Comparison of ENCODE assay signal across 9 mouse cellular contexts in genomic region chr6:124758849-124759232, GRCm38 (mm10). TPM values are rescaled to one million over a fixed set of nuclear protein-coding genes. Genes with fewer than 3 reads are reported as not detected.
DNase-seq lines count a peak whose midpoint lies in the region; ATAC-seq and TF ChIP-seq lines count a peak whose summit lies in the region.
"Had no signal": no experiment of that assay in that cellular context is flagged by ENCODE, and none has a peak within 500 bp of the region (broad histone marks: within the 10 kb centered on the region; RNA-seq: fewer than 3 reads in every experiment).

No protein-coding gene starts in this region.

- peak overlapping the region; percentile 17; the same call in 1 of the 2 replicates for H3K9ac ChIP-seq in ES-Bruce4 (ENCODE audit: low read depth, poor library complexity, severe bottlenecking)
- H3K9ac ChIP-seq in forebrain, postnatal 0 days, result no peak overlapping the region
- H3K9ac ChIP-seq in liver, embryonic 15.5 days, result no peak overlapping the region

- peak; percentile 93 for DNase-seq in heart, adult 11 months
- no peak for DNase-seq in heart, postnatal 4 days
- DNase-seq in forebrain, postnatal 0 days, result no peak
- DNase-seq in left cerebral cortex, postnatal 4 days, result no peak
- no peak for DNase-seq in frontal cortex, postnatal 36 days (ENCODE audit: low spot score in 2 of 2)
- no peak for DNase-seq in kidney, postnatal 10 days

- 47% methylated on average over 2 of the region's 2 CpGs for WGBS in forebrain, postnatal 0 days
- WGBS in liver, embryonic 15.5 days (ENCODE audit: insufficient replicate concordance), result 23% methylated on average over 2 of the region's 2 CpGs

- no peaks in the 10 kb centered on the region for H3K9me3 ChIP-seq in ES-Bruce4 (replicated peaks; ENCODE audit: control insufficient read depth, insufficient read depth, low read length, poor library complexity, severe bottlenecking)
- H3K9me3 ChIP-seq in forebrain, postnatal 0 days (ENCODE audit: low read length), result no peaks in the 10 kb centered on the region
- H3K9me3 ChIP-seq in liver, embryonic 15.5 days (replicated peaks), result no peaks in the 10 kb centered on the region

- ATAC-seq in forebrain, postnatal 0 days, result no peak
- ATAC-seq in liver, embryonic 15.5 days (ENCODE audit: insufficient read depth), result no peak

- H3K27ac ChIP-seq in ES-Bruce4 (ENCODE audit: insufficient read depth, low read length), result no peak overlapping the region
- H3K27ac ChIP-seq in forebrain, postnatal 0 days (ENCODE audit: low read depth, low read length), result peak overlapping the region; percentile 57
- no peak overlapping the region for H3K27ac ChIP-seq in liver, embryonic 15.5 days (replicated peaks)

- intact Hi-C loops in left cerebral cortex, postnatal 4 days (cut with DNase I), result loop anchor here (5.0 kb wide), 1 partner anchor 48 kb away; the partner anchor contains the start of gene Spsb2

- H3K4me3 ChIP-seq in ES-Bruce4 (ENCODE audit: low read depth, low read length), result no peak overlapping the region
- H3K4me3 ChIP-seq in forebrain, postnatal 0 days (ENCODE audit: low read depth, low read length), result no peak overlapping the region
- H3K4me3 ChIP-seq in liver, embryonic 15.5 days (replicated peaks), result no peak overlapping the region

- peaks cover 5% of the 10 kb centered on the region for H3K4me1 ChIP-seq in ES-Bruce4 (ENCODE audit: control insufficient read depth, insufficient read depth, low read length)
- H3K4me1 ChIP-seq in forebrain, postnatal 0 days (ENCODE audit: insufficient read depth), result peaks cover 13% of the 10 kb centered on the region
- H3K4me1 ChIP-seq in liver, embryonic 15.5 days (replicated peaks), result peaks cover 41% of the 10 kb centered on the region

- TF ChIP-seq EP300 in ES-Bruce4 (IDR thresholded peaks at IDR 0.05; ENCODE audit: insufficient read depth, low read depth, low read length), result no peak

- TF ChIP-seq CTCF in ES-Bruce4 (IDR thresholded peaks at IDR 0.05; ENCODE audit: low read depth, low read length), result no peak
- no peak for TF ChIP-seq CTCF in forebrain, postnatal 0 days (IDR thresholded peaks at IDR 0.05; ENCODE audit: low read depth)

- H3K36me3 ChIP-seq in ES-Bruce4 (ENCODE audit: control insufficient read depth, insufficient read depth, low read length, poor library complexity, severe bottlenecking), result no peaks in the 10 kb centered on the region
- peaks cover 5% of the 10 kb centered on the region; the same call in 1 of the 2 replicates for H3K36me3 ChIP-seq in forebrain, postnatal 0 days (ENCODE audit: insufficient read depth)
- no peaks in the 10 kb centered on the region for H3K36me3 ChIP-seq in liver, embryonic 15.5 days (replicated peaks)

- H3K4me2 ChIP-seq in forebrain, postnatal 0 days (ENCODE audit: low read depth), result no peak overlapping the region
- H3K4me2 ChIP-seq in liver, embryonic 15.5 days, result peak overlapping the region; percentile 42

- no peak for TF ChIP-seq POLR2A in ES-Bruce4 (IDR thresholded peaks at IDR 0.05; ENCODE audit: insufficient read depth, low read length)

- H3K27me3 ChIP-seq in ES-Bruce4 (ENCODE audit: control insufficient read depth, insufficient read depth, low read length, poor library complexity, severe bottlenecking), result no peaks in the 10 kb centered on the region
- H3K27me3 ChIP-seq in forebrain, postnatal 0 days (ENCODE audit: insufficient read depth, low read length), result no peaks in the 10 kb centered on the region
- peaks cover 96% of the 10 kb centered on the region for H3K27me3 ChIP-seq in liver, embryonic 15.5 days

RNA-seq across cellular contexts. Expression of gene Atn1, which starts 2.5 kb away (rescaled TPM):
- 10 to 100 TPM; 61.0 to 70.5 TPM for total RNA-seq in heart, postnatal 4 days (2021)
- polyA plus RNA-seq in ES-Bruce4 (2011; ENCODE audit: insufficient read depth, insufficient read length, low read depth, missing spikeins), result 32.0 and 35.2 TPM in 2 replicates
- 15.0 and 16.7 TPM in 2 replicates for total RNA-seq in forebrain, postnatal 0 days (2014; rRNA removed)
- 19.3 and 24.2 TPM in 2 replicates for polyA plus RNA-seq in forebrain, postnatal 0 days (2015; fragmentation: Nextera tagmentation; extraction: Ambion mirVana)
- polyA plus RNA-seq in liver, embryonic 15.5 days (2015; fragmentation: Nextera tagmentation; extraction: Ambion mirVana), result 1.3 and 2.0 TPM in 2 replicates
- total RNA-seq in left cerebral cortex, postnatal 4 days (2021), result 100 to 1,000 TPM; 174 to 180 TPM

RNA-seq across cellular contexts. Expression of gene Gm45234, which starts 3.0 kb away (rescaled TPM):
- total RNA-seq in heart, postnatal 4 days (2021), result 1 to 10 TPM in 1 of 2 experiments, not detected in 1; 2.1 TPM
- polyA plus RNA-seq in ES-Bruce4 (2011; ENCODE audit: insufficient read depth, insufficient read length, low read depth, missing spikeins), result 0.59 TPM in 1 of 2 replicates, not detected in the other
- total RNA-seq in forebrain, postnatal 0 days (2014; rRNA removed), result not detected in 2 replicates
- polyA plus RNA-seq in forebrain, postnatal 0 days (2015; fragmentation: Nextera tagmentation; extraction: Ambion mirVana), result 0.11 TPM in 1 of 2 replicates, not detected in the other
- polyA plus RNA-seq in liver, embryonic 15.5 days (2015; fragmentation: Nextera tagmentation; extraction: Ambion mirVana), result not detected in 2 replicates
- not detected for total RNA-seq in left cerebral cortex, postnatal 4 days (2021)
- polyA plus RNA-seq: spleen, adult 2 months had no signal

RNA-seq across cellular contexts. Expression of gene Eno2, which starts 10.6 kb away (rescaled TPM):
- total RNA-seq in heart, postnatal 4 days (2021), result 10 to 100 TPM; 10.0 to 10.2 TPM
- 7.4 and 8.3 TPM in 2 replicates for polyA plus RNA-seq in ES-Bruce4 (2011; ENCODE audit: insufficient read depth, insufficient read length, low read depth, missing spikeins)
- total RNA-seq in forebrain, postnatal 0 days (2014; rRNA removed), result 130 and 148 TPM in 2 replicates
- polyA plus RNA-seq in forebrain, postnatal 0 days (2015; fragmentation: Nextera tagmentation; extraction: Ambion mirVana), result 88.5 and 113 TPM in 2 replicates
- polyA plus RNA-seq in liver, embryonic 15.5 days (2015; fragmentation: Nextera tagmentation; extraction: Ambion mirVana), result 0.39 and 0.41 TPM in 2 replicates
- 100 to 1,000 TPM; 190 to 217 TPM for total RNA-seq in left cerebral cortex, postnatal 4 days (2021)

RNA-seq across cellular contexts. Expression of gene Grcc10, which starts 17.7 kb away (rescaled TPM):
- total RNA-seq in heart, postnatal 4 days (2021), result 100 to 1,000 TPM; 259 to 300 TPM
- polyA plus RNA-seq in ES-Bruce4 (2011; ENCODE audit: insufficient read depth, insufficient read length, low read depth, missing spikeins), result 93.5 and 105 TPM in 2 replicates
- 257 and 314 TPM in 2 replicates for total RNA-seq in forebrain, postnatal 0 days (2014; rRNA removed)
- 699 and 862 TPM in 2 replicates for polyA plus RNA-seq in forebrain, postnatal 0 days (2015; fragmentation: Nextera tagmentation; extraction: Ambion mirVana)
- polyA plus RNA-seq in liver, embryonic 15.5 days (2015; fragmentation: Nextera tagmentation; extraction: Ambion mirVana), result 75.9 and 76.4 TPM in 2 replicates
- 100 to 1,000 TPM; 334 to 350 TPM for total RNA-seq in left cerebral cortex, postnatal 4 days (2021)

RNA-seq across cellular contexts. Expression of gene Ptpn6, which starts 20.3 kb away (rescaled TPM):
- 1 to 10 TPM; 5.3 to 5.4 TPM for total RNA-seq in heart, postnatal 4 days (2021)
- 15.4 and 32.3 TPM in 2 replicates for polyA plus RNA-seq in ES-Bruce4 (2011; ENCODE audit: insufficient read depth, insufficient read length, low read depth, missing spikeins)
- 2.2 and 2.9 TPM in 2 replicates for total RNA-seq in forebrain, postnatal 0 days (2014; rRNA removed)
- polyA plus RNA-seq in forebrain, postnatal 0 days (2015; fragmentation: Nextera tagmentation; extraction: Ambion mirVana), result 3.6 and 3.8 TPM in 2 replicates
- polyA plus RNA-seq in liver, embryonic 15.5 days (2015; fragmentation: Nextera tagmentation; extraction: Ambion mirVana), result 38.1 and 43.7 TPM in 2 replicates
- 1 to 10 TPM; 3.3 to 9.2 TPM for total RNA-seq in left cerebral cortex, postnatal 4 days (2021)

Comparison
In these comparisons a context has a peak if more than half of its experiments do, and no peak if none do; other contexts are left out.
1. RNA of gene Eno2, which starts 10.6 kb away (total RNA-seq): 190 to 217 TPM in left cerebral cortex, postnatal 4 days and 130 to 148 TPM in forebrain, postnatal 0 days; 10.0 to 10.2 TPM in heart, postnatal 4 days; every median in the first group is over 10 times any median in the second.